Mouse (Mus musculus) limb, embryonic 12.5 days (tissue): Measurements from ENCODE around the gene Thumpd3. TPM values are rescaled to one million over a fixed set of nuclear protein-coding genes. Genes with fewer than 3 reads are reported as not detected.

Experiments used
- ATAC-seq: fragments of 200-750 bp; cut with Nextera tagmentation; 2 replicates; pipeline ENCODE4 v1.8.0; 2017; ENCODE audit warnings: low read depth, moderate TSS enrichment; ENCODE audit not compliant: insufficient number of reproducible peaks, insufficient read depth, low FRiP score, low TSS enrichment
- H3K27ac ChIP-seq: fragments of 300-500 bp; sonication (generic); 2 replicates; pipeline ENCODE4 v1.5.1; 2016; ENCODE audit warnings: mild to moderate bottlenecking, moderate library complexity
- H3K27me3 ChIP-seq: fragments of 300-500 bp; sonication (generic); 2 replicates; pipeline ENCODE4 v1.6.1; 2016; ENCODE audit warnings: mild to moderate bottlenecking, moderate library complexity
- H3K36me3 ChIP-seq: fragments of 300-500 bp; sonication (generic); 2 replicates; pipeline ENCODE4 v1.6.1; 2016; ENCODE audit warnings: mild to moderate bottlenecking, moderate library complexity
- H3K4me1 ChIP-seq: fragments of 300-500 bp; sonication (generic); replicated peaks from 2 replicates; pipeline ENCODE4 v1.6.1; 2016
- H3K4me2 ChIP-seq: fragments of 300-500 bp; sonication (generic); 2 replicates; pipeline ENCODE4 v1.6.1; 2016; ENCODE audit warnings: mild to moderate bottlenecking, moderate library complexity
- H3K4me3 ChIP-seq: fragments of 300-500 bp; sonication (generic); replicated peaks from 2 replicates; pipeline ENCODE4 v1.5.1; 2016; ENCODE audit warnings: mild to moderate bottlenecking
- H3K9ac ChIP-seq: fragments of 300-500 bp; sonication (generic); replicated peaks from 2 replicates; pipeline ENCODE4 v1.6.1; 2016; ENCODE audit warnings: mild to moderate bottlenecking, moderate library complexity
- H3K9me3 ChIP-seq: fragments of 300-500 bp; sonication (generic); 2 replicates; pipeline ENCODE4 v1.6.1; 2016; ENCODE audit warnings: mild to moderate bottlenecking, moderate library complexity
- WGBS: fragments of 180-500 bp; shearing (Covaris S2); methylation state at CpG from one replicate; pipeline ENCODE4 v1.1.7; 2016; 5-methylcytosine and 5-hydroxymethylcytosine counted together
- polyA plus RNA-seq: library from polyadenylated mRNA; unstranded; fragments of >200 nt; fragmentation: Nextera tagmentation; extraction: Ambion mirVana; gene quantifications from 2 replicates; pipeline ENCODE4 v1.2.1, GENCODE M21; 2016

Gene Thumpd3
- polyA plus RNA-seq, 1 experiment from 2014 or later, result 49.7 TPM

DNA sequence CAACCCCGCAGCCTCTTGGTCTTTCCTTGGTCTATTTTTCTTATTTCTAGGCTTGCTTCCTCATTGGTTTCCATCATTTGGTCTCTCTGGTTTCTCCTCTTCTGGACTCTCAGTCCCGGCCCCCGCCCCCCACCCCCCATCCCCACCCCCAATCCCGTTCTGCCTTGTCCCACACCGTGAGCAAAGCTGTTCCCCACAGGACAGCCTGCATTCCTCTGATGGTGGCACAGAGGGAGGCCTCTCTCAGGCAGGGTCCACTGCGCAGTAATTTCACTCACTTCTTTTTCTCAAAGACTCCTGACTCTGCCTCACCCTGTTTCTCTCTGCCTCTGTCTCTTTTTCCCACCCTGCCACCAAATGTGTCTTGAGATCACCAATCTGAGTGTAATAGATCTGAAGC lies 27.9 kb upstream of the Thumpd3 start:
- peaks cover 29% of the 10 kb centered on the region for H3K4me1 ChIP-seq
- H3K36me3 ChIP-seq, result no peaks in the 10 kb centered on the region
- H3K4me3 ChIP-seq, result no peak overlapping the region
- no peaks in the 10 kb centered on the region for H3K27me3 ChIP-seq
- no peak for ATAC-seq
- WGBS, result 25% methylated on average over 6 of the region's 6 CpGs
- no peaks in the 10 kb centered on the region for H3K9me3 ChIP-seq
- peak overlapping the region; percentile 35; the same call in 1 of the 2 replicates for H3K27ac ChIP-seq
- H3K4me2 ChIP-seq, result peak overlapping the region; percentile 13; the same call in 1 of the 2 replicates
- H3K9ac ChIP-seq, result no peak overlapping the region

DNA sequence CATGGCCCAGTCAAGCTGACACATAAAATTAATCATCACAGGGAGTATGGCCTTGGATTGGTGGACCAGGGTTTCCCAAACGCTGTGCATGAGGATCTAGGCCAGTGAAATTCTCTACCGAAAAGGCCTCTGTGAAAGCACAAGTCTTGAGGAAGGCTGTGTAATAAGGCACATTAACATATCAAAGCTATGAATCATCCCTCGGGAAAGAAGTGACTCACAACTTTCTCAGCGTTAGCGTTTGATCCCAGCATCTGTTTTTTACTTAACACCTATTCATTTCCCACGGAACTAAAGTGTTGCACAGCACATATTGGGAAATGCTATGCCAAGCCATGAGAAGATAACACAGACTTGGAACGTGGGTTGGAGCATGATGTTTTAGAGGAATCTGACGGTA lies 21.2 kb upstream of the Thumpd3 start:
- ATAC-seq, result no peak
- H3K27ac ChIP-seq, result no peak overlapping the region
- H3K4me3 ChIP-seq, result no peak overlapping the region
- H3K9me3 ChIP-seq, result no peaks in the 10 kb centered on the region
- H3K4me2 ChIP-seq, result no peak overlapping the region
- H3K36me3 ChIP-seq, result no peaks in the 10 kb centered on the region
- H3K9ac ChIP-seq, result no peak overlapping the region
- H3K4me1 ChIP-seq, result 0 out of 2 replicates have a peak, but pooled peaks cover 2% of the 10 kb centered on the region
- WGBS, result 42% methylated on average over 8 of the region's 8 CpGs
- no peaks in the 10 kb centered on the region for H3K27me3 ChIP-seq

DNA sequence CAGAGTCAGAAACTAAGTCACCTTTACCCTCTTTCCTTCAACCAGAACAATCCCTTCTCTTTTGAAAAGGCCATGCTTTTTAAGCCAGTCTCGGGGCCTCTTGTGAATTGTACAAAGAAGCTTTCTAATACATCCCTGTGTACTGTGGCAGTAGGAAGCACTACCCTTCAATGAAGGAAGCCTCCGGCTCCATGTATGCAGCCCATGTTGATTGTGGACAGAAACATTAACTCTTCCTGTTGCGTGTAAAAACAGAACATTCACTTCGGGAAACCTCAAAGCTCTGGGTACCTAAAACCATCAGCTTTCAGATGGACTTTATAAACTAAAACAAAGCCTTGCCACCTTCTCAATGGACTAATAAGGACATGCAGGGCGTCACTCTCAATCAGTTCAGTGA lies 20.3 kb upstream of the Thumpd3 start:
- Histone ChIP-seq H3K9ac (no peak overlapping the region), H3K4me2 (no peak overlapping the region), H3K4me1 (0 out of 2 replicates have a peak, but pooled peaks cover 2% of the 10 kb centered on the region), H3K4me3 (no peak overlapping the region), H3K27ac (no peak overlapping the region), H3K36me3 (no peaks in the 10 kb centered on the region), H3K9me3 (no peaks in the 10 kb centered on the region), H3K27me3 (no peaks in the 10 kb centered on the region)
- 89% methylated on average over 5 of the region's 5 CpGs for WGBS
- ATAC-seq, result no peak

DNA sequence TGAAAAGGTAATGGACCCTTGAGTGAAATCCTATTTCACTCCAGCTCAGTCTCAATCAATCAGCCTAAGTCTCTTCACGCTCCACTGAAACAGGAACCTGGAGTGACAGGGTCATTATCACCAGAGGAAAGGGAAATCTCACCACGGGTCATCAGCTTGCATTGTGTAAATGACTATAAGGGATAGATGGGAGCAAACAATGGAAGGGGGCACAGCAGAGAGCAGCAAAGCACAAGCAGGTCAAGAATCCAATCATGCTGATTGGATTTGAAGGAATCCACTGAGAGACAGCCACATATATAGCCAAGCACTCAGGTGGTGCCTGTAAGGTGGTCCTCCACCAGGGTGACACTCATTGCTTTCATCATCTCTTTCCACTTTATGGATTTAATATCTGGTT lies 18.6 kb upstream of the Thumpd3 start:
- no peaks in the 10 kb centered on the region for H3K36me3 ChIP-seq
- H3K9me3 ChIP-seq, result no peaks in the 10 kb centered on the region
- no peak overlapping the region for H3K4me2 ChIP-seq
- no peak overlapping the region for H3K4me3 ChIP-seq
- 0 out of 2 replicates have a peak, but pooled peaks cover 2% of the 10 kb centered on the region for H3K4me1 ChIP-seq
- no peak for ATAC-seq
- no peak overlapping the region for H3K9ac ChIP-seq
- no peak overlapping the region for H3K27ac ChIP-seq
- WGBS, result 68% methylated on average over 2 of the region's 2 CpGs
- no peaks in the 10 kb centered on the region for H3K27me3 ChIP-seq

DNA sequence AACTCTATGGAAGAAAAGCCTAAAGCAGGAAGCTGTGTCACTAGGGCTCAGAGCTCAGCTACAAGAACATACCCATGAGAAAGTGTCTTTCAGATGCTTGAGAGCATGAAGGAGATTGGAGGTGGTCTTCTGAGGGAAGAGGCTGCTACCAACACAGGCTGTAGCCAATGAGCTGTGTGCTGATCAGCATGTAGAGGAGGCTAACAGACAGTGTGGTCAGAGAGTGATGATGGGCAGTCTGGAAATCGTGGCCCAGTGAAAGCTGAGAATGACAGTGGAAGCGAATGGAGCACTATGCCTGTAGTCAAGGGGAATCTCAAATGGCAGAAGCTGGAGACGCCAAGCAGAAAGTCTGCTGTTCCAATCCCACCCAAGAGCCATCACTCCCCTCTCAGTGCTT lies 17.0 kb upstream of the Thumpd3 start:
- Histone ChIP-seq H3K9me3 (no peaks in the 10 kb centered on the region), H3K9ac (no peak overlapping the region), H3K27me3 (no peaks in the 10 kb centered on the region), H3K4me3 (no peak overlapping the region), H3K36me3 (no peaks in the 10 kb centered on the region), H3K4me2 (no peak overlapping the region), H3K27ac (no peak overlapping the region), H3K4me1 (no peaks in the 10 kb centered on the region)
- whole genome bisulfite sequencing, result 72% methylated on average over 3 of the region's 3 CpGs
- ATAC-seq, result no peak

DNA sequence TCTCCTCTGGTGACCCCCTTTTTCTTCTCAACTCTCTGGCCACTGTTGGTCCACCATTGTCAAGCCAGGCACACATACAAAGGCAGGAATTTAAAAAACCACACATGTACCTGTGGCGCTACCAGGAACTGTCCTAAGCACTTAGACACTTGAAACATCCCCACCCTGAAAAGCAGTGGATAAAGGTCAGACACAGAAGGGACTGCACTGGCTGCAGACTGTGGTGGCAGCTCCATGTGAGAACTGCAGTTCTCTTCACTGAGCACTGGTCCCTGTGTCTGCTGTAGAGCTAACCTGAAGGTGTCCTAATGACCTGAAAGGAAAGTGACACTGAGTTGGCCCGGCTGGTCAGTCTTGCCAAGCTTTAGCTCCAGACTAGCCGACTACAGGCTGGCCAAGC lies 15.5 kb upstream of the Thumpd3 start:
- H3K4me1 ChIP-seq, result no peaks in the 10 kb centered on the region
- H3K27me3 ChIP-seq, result no peaks in the 10 kb centered on the region
- no peaks in the 10 kb centered on the region for H3K36me3 ChIP-seq
- no peak for ATAC-seq
- no peak overlapping the region for H3K9ac ChIP-seq
- no peak overlapping the region for H3K4me2 ChIP-seq
- 0 out of 2 replicates have a peak overlapping the region, but pooled peaks have one; percentile 18 for H3K27ac ChIP-seq
- no peak overlapping the region for H3K4me3 ChIP-seq
- WGBS, result 67% methylated on average over 3 of the region's 3 CpGs
- H3K9me3 ChIP-seq, result no peaks in the 10 kb centered on the region

DNA sequence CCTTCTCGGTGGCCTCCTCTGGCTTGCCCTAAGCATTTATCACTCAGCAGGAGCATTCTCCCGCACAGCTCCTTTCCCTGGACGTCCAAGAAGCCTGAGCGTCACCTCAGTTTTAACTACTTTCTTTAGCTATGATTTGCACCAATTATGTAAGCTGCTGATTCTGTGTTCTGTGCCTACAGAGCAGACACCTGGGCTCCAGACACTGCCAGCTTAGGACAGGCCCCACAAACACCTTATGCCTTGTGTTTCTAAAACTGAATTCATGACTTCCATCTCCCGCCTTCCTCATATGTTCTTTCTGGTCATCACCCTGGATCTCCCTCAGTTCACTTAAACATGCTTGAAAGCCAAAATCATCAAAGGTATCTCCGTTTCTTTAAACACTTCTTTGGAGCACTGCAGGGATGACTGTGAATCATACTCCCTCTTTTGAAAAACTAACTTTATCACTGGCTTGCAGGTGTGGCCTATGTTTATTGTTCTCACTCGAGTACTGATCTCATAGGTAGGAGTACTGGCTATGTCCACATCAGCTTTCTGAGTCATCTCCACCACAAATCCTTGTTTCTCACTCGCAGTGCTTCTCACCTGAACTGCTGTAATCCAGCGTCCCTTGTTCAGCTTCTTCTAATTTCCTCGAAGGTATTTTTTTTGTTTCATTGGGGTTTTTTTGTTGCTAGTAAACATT lies 14.9 kb upstream of the Thumpd3 start:
- no peaks in the 10 kb centered on the region for H3K36me3 ChIP-seq
- no peak overlapping the region for H3K9ac ChIP-seq
- H3K4me1 ChIP-seq, result no peaks in the 10 kb centered on the region
- 0 out of 2 replicates have a peak overlapping the region, but pooled peaks have one; percentile 18 for H3K27ac ChIP-seq
- no peaks in the 10 kb centered on the region for H3K9me3 ChIP-seq
- no peaks in the 10 kb centered on the region for H3K27me3 ChIP-seq
- no peak for ATAC-seq
- H3K4me3 ChIP-seq, result no peak overlapping the region
- no peak overlapping the region for H3K4me2 ChIP-seq
- 70% methylated on average over 10 of the region's 10 CpGs for WGBS

DNA sequence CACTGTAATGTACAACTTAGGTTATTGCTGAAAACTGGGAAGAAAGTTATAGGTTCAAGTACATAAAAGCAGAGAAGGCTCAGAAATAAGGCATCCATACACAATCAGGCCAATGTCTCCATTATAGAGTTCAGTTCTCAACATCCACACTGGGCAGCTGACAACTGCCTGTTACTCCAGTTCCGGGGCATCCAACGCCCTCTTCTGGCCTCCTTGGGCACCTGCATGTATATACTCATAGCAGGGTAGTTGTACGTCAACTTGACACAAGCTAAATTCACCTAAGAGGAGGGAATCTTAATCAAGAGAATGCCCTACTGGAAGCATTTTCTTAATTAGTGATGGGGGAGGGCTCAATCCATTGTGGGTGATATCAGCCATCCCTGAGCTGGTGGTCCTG lies 13.9 kb upstream of the Thumpd3 start:
- no peaks in the 10 kb centered on the region for H3K27me3 ChIP-seq
- H3K4me1 ChIP-seq, result no peaks in the 10 kb centered on the region
- no peaks in the 10 kb centered on the region for H3K36me3 ChIP-seq
- 68% methylated on average over 3 of the region's 3 CpGs for WGBS
- no peaks in the 10 kb centered on the region for H3K9me3 ChIP-seq
- no peak for ATAC-seq
- H3K27ac ChIP-seq, result no peak overlapping the region
- no peak overlapping the region for H3K4me2 ChIP-seq
- no peak overlapping the region for H3K4me3 ChIP-seq
- no peak overlapping the region for H3K9ac ChIP-seq

DNA sequence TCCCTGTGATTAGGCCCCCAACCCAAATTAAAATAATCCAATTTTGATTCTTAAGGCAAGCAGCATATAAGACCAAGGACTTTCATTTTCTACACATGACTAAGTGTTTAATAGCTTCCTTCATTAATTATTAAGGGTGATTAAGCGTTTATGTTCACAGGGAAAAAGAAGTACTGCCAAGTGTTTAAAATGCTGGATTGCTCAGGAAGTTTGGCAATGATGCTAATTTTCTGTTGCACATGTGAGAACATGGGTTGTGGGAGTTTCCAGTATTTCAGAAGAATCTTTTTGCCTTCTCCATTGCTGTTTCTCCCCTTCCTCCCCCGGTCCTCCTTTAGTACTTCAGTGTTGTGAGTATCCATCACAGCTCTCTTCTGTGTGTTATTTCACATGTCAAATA lies 12.8 kb upstream of the Thumpd3 start:
- Histone ChIP-seq H3K4me3 (no peak overlapping the region), H3K4me1 (peaks cover 4% of the 10 kb centered on the region; the same call in 1 of the 2 replicates), H3K36me3 (no peaks in the 10 kb centered on the region), H3K27ac (no peak overlapping the region), H3K9ac (no peak overlapping the region), H3K9me3 (no peaks in the 10 kb centered on the region), H3K4me2 (no peak overlapping the region), H3K27me3 (no peaks in the 10 kb centered on the region)
- ATAC-seq, result no peak
- 81% methylated on average over 2 of the region's 2 CpGs for WGBS

DNA sequence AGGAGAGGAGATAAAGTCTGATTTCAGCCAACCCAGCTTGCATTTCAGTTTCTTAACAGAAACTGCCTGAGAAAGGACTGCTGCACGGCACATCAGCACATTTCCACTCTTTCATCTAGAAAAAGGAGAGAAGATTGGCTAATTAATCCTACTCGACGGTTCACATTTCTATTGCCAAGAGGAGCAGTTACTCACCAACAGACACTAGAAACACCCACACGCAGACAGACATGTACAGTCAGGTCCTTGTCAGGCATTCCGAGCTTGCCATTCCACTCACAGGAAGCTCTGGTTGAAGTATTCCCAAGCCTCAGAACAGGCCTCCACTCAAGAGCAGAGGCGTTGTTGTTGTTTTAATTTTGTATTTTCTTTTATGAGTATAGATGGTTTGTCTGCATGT lies 11.6 kb upstream of the Thumpd3 start:
- no peak overlapping the region for H3K4me2 ChIP-seq
- no peak for ATAC-seq
- H3K4me1 ChIP-seq, result peaks cover 11% of the 10 kb centered on the region
- no peak overlapping the region for H3K9ac ChIP-seq
- WGBS, result 79% methylated on average over 6 of the region's 6 CpGs
- H3K4me3 ChIP-seq, result no peak overlapping the region
- H3K36me3 ChIP-seq, result no peaks in the 10 kb centered on the region
- no peak overlapping the region for H3K27ac ChIP-seq
- H3K27me3 ChIP-seq, result no peaks in the 10 kb centered on the region
- no peaks in the 10 kb centered on the region for H3K9me3 ChIP-seq

DNA sequence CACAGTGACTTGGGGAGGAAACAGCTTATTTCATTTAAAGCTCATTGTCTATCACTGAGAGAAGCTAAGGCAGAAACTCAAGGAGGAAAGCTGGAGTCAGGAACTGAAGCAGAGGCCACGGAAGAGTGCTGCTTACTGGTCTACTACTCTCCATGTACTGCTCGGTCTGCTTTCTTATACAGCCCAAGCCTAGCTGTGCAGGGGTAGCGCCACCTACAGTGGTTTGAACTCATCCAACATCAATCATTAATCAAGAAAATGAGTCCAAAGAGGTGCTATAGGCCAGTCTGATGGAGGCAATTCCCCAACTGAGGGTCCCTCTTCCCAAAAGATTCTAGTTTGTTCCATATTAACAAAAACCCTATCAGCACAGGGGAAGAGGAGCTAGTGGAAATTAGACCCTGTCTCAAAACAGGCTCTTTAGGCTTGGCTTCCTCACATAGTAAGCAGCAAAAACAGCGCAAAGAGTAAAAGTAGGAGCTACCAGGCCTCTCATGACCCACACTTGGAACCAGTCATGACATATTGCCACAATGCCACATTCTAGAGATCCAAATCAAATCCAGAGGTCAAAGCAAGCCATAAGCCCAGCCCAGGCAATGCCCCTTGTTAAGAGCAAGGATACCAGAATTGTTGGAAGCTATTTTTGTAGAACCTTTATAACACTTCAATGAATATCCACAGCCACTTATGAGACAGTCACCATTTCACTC lies 9.4 kb upstream of the Thumpd3 start:
- Histone ChIP-seq H3K4me3 (no peak overlapping the region), H3K27ac (no peak overlapping the region), H3K27me3 (no peaks in the 10 kb centered on the region), H3K9me3 (no peaks in the 10 kb centered on the region), H3K9ac (no peak overlapping the region), H3K36me3 (no peaks in the 10 kb centered on the region), H3K4me2 (no peak overlapping the region), H3K4me1 (peaks cover 11% of the 10 kb centered on the region)
- WGBS, result 62% methylated on average over 4 of the region's 4 CpGs
- no peak for ATAC-seq
